ENCODE assay signal across 24 mouse cellular contexts in genomic region chr7:101858362-101858761, GRCm38 (mm10). TPM values are rescaled to one million over a fixed set of nuclear protein-coding genes. Genes with fewer than 3 reads are reported as not detected.
DNase-seq lines count a peak whose midpoint lies in the region; TF ChIP-seq lines count a peak whose summit lies in the region.
"Had no signal": no experiment of that assay in that cellular context is flagged by ENCODE, and none has a peak within 500 bp of the region (broad histone marks: within the 10 kb centered on the region; RNA-seq: fewer than 3 reads in every experiment).

No protein-coding gene starts in this region.

- TF ChIP-seq CTCF in MEL (IDR thresholded peaks at IDR 0.05 in 2 of 3, conservative IDR thresholded peaks at IDR 0.05 in 1 of 3; ENCODE audit: control insufficient read depth in 1 of 3, insufficient read depth in 1 of 3, low read depth in 2 of 3, low read length in 3 of 3, poor library complexity in 1 of 3, severe bottlenecking in 1 of 3): 0 out of 6 replicates have a peak, but pooled peaks of 1 of the 3 experiments have one; percentile 3

- TF ChIP-seq EP300 in MEL (IDR thresholded peaks at IDR 0.05; ENCODE audit: low read depth in 1 of 2, low read length in 2 of 2): no peak

- peaks cover 0 to 7% of the 10 kb centered on the region in 2 experiments; a peak in 2 of 4 replicates for H3K4me1 ChIP-seq in MEL (ENCODE audit: control insufficient read depth in 1 of 2, insufficient read depth in 2 of 2, low read length in 2 of 2)
- H3K4me1 ChIP-seq in forebrain, embryonic 10.5 days: no peaks in the 10 kb centered on the region
- H3K4me1 ChIP-seq: forebrain, embryonic 12.5 days; heart, embryonic 13.5 days; hindbrain, embryonic 15.5 days had no signal

- H3K27me3 ChIP-seq in MEL (ENCODE audit: control insufficient read depth in 1 of 2, insufficient read depth in 2 of 2, low read length in 2 of 2) (no peaks in the 10 kb centered on the region), myocyte (ENCODE audit: control insufficient read depth, insufficient read depth, insufficient read length) (no peaks in the 10 kb centered on the region)
- H3K27me3 ChIP-seq in forebrain, embryonic 10.5 days (ENCODE audit: poor library complexity, severe bottlenecking): no peaks in the 10 kb centered on the region
- H3K27me3 ChIP-seq: forebrain, embryonic 12.5 days; heart, embryonic 13.5 days; hindbrain, embryonic 15.5 days; Patski had no signal

- H3K79me2 ChIP-seq in MEL (ENCODE audit: control insufficient read depth, insufficient read depth, low read length, poor library complexity): no peaks in the 10 kb centered on the region
- H3K79me2 ChIP-seq in myocyte (ENCODE audit: control insufficient read depth, insufficient read depth): no peaks in the 10 kb centered on the region

- H3K4me3 ChIP-seq in MEL (ENCODE audit: control insufficient read depth in 1 of 2, insufficient read depth in 1 of 2, low read depth in 2 of 2, low read length in 2 of 2) (peak overlapping the region in 1 of 2 experiments; percentile 10; a peak in 2 of 4 replicates), myocyte (no peak overlapping the region)
- H3K4me3 ChIP-seq in forebrain, embryonic 10.5 days: no peak overlapping the region
- H3K4me3 ChIP-seq: forebrain, embryonic 12.5 days; heart, embryonic 13.5 days; hindbrain, embryonic 15.5 days had no signal

- no peak for TF ChIP-seq RAD21 in MEL (IDR thresholded peaks at IDR 0.05; ENCODE audit: low read depth, low read length)

- DNase-seq in lung, adult 18-20 months: peak; percentile 42 to 43
- DNase-seq in lung, postnatal 14 days: no peak
- peak; percentile 49 for DNase-seq in MEL (ENCODE audit: low read depth, low spot score)
- DNase-seq in lung, postnatal 25 days (ENCODE audit: low spot score): peak; percentile 25
- no peak for DNase-seq in forebrain, embryonic 10.5 days (ENCODE audit: extremely low spot score, low spot score)
- no peak for DNase-seq in adrenal gland, adult 2 months
- no peak for DNase-seq in thymus, postnatal 0 days (ENCODE audit: low spot score)
- DNase-seq: adrenal gland, postnatal 10 days; cerebellum, adult 2 months; cerebellum, postnatal 36 days; left cerebral cortex, postnatal 4 days; liver; liver, postnatal 0 days; right cerebral cortex, adult 18-20 months; thymus, postnatal 14 days had no signal

- H3ac ChIP-seq in myocyte (ENCODE audit: control insufficient read depth, insufficient read length): no peak overlapping the region

- H3K36me3 ChIP-seq in MEL (ENCODE audit: control insufficient read depth in 1 of 2, insufficient read depth in 2 of 2, low read length in 2 of 2): no peaks in the 10 kb centered on the region; a peak in 1 of 4 replicates
- no peaks in the 10 kb centered on the region for H3K36me3 ChIP-seq in myocyte (ENCODE audit: control insufficient read depth, insufficient read depth)
- H3K36me3 ChIP-seq in forebrain, embryonic 10.5 days (replicated peaks): no peaks in the 10 kb centered on the region
- H3K36me3 ChIP-seq: forebrain, embryonic 12.5 days; heart, embryonic 13.5 days; hindbrain, embryonic 15.5 days had no signal

- WGBS in forebrain, embryonic 10.5 days: 87% methylated on average over 9 of the region's 9 CpGs

- H3K4me2 ChIP-seq in myocyte (ENCODE audit: low read depth): peak overlapping the region; percentile 32
- H3K4me2 ChIP-seq: forebrain, embryonic 12.5 days; heart, embryonic 13.5 days; hindbrain, embryonic 15.5 days had no signal

- H3K27ac ChIP-seq in MEL (ENCODE audit: control insufficient read depth, low read depth, low read length): no peak overlapping the region
- H3K27ac ChIP-seq in forebrain, embryonic 10.5 days: no peak overlapping the region
- H3K27ac ChIP-seq: forebrain, embryonic 12.5 days; heart, embryonic 13.5 days; hindbrain, embryonic 15.5 days had no signal

- peak overlapping the region; percentile 27; the same call in 1 of the 2 replicates for H3K9ac ChIP-seq in MEL (ENCODE audit: control insufficient read depth, low read depth, low read length, poor library complexity, severe bottlenecking)
- H3K9ac ChIP-seq: forebrain, embryonic 12.5 days; heart, embryonic 13.5 days; hindbrain, embryonic 15.5 days; liver, postnatal 0 days had no signal

- TF ChIP-seq POLR2A in MEL (IDR thresholded peaks at IDR 0.05; ENCODE audit: control insufficient read depth in 1 of 2, insufficient read depth in 1 of 2, low read depth in 1 of 2, low read length in 2 of 2, poor library complexity in 1 of 2) (no peak), myocyte (IDR thresholded peaks at IDR 0.05; ENCODE audit: insufficient read length, low read depth) (no peak)

- no peaks in the 10 kb centered on the region for H3K9me3 ChIP-seq in MEL (replicated peaks; ENCODE audit: insufficient read depth, low read length)
- no peaks in the 10 kb centered on the region for H3K9me3 ChIP-seq in forebrain, embryonic 10.5 days
- H3K9me3 ChIP-seq: forebrain, embryonic 12.5 days; heart, embryonic 13.5 days; hindbrain, embryonic 15.5 days had no signal

TF ChIP-seq in MEL, 35 proteins besides CTCF, POLR2A, EP300 and RAD21:
- TF ChIP-seq MEF2A (IDR thresholded peaks at IDR 0.05; ENCODE audit: extremely low read depth, insufficient replicate concordance, low read depth, low read length, poor library complexity, severe bottlenecking) (no peak), GABPA (IDR thresholded peaks at IDR 0.05; ENCODE audit: low read depth, low read length) (no peak), UBTF (IDR thresholded peaks at IDR 0.05; ENCODE audit: borderline replicate concordance, insufficient read depth, low read depth, low read length) (no peak), ZMIZ1 (IDR thresholded peaks at IDR 0.05; ENCODE audit: low read depth, low read length) (no peak)

TF ChIP-seq in myocyte, 11 proteins besides CTCF, POLR2A, EP300 and RAD21 (continues in another document):
- TF ChIP-seq TCF3 (IDR thresholded peaks at IDR 0.05; ENCODE audit: insufficient read length, low read depth): no peak
- no peak for TF ChIP-seq USF1 (IDR thresholded peaks at IDR 0.05; ENCODE audit: low read depth)
- TF ChIP-seq MYOG (IDR thresholded peaks at IDR 0.05; ENCODE audit: control insufficient read depth in 1 of 3, insufficient read depth in 1 of 3, insufficient read length in 2 of 3, low read depth in 2 of 3): no peak
- no peak for TF ChIP-seq MAX (IDR thresholded peaks at IDR 0.05; ENCODE audit: low read depth)
- no peak for TF ChIP-seq POLR2AphosphoS2 (IDR thresholded peaks at IDR 0.05; ENCODE audit: insufficient read length, low read depth)
- no peak for TF ChIP-seq TCF12 (IDR thresholded peaks at IDR 0.05; ENCODE audit: insufficient read depth, poor library complexity, severe bottlenecking)
- no peak for TF ChIP-seq REST (IDR thresholded peaks at IDR 0.05; ENCODE audit: insufficient read depth, insufficient read length)
- TF ChIP-seq CEBPB (IDR thresholded peaks at IDR 0.05; ENCODE audit: insufficient read depth, poor library complexity, severe bottlenecking): no peak

RNA-seq across cellular contexts. Expression of gene Folr2, which starts 1.4 kb away (rescaled TPM):
- total RNA-seq in MEL (2012; rRNA removed): not detected in 2 replicates
- polyA plus RNA-seq in MEL (2012; ENCODE audit: insufficient read depth in 1 of 2, insufficient read length in 2 of 2, low read depth in 1 of 2, low replicate concordance in 2 of 2, missing spikeins in 1 of 2): not detected
- polyA plus RNA-seq in myocyte (2012; fragmentation: generic; extraction: Trizol): not detected
- 0.47 and 0.68 TPM in 2 replicates for polyA plus RNA-seq in forebrain, embryonic 10.5 days (2016; fragmentation: Nextera tagmentation; extraction: Ambion mirVana)
- 1 to 10 TPM; 3.2 to 4.5 TPM for total RNA-seq in adrenal gland, adult 2 months (2021)
- 3.9 and 5.0 TPM in 2 replicates for polyA plus RNA-seq in adrenal gland, adult 2 months (2012; rRNA removed)
- 3.6 and 3.8 TPM in 2 replicates for polyA plus RNA-seq in thymus, postnatal 0 days (2015; fragmentation: Nextera tagmentation; extraction: Ambion mirVana)
- polyA plus RNA-seq: Patski had no signal

RNA-seq across cellular contexts. Expression of gene Anapc15, which starts 5.2 kb away (rescaled TPM):
- 68.7 and 73.3 TPM in 2 replicates for total RNA-seq in MEL (2012; rRNA removed)
- polyA plus RNA-seq in MEL (2012; ENCODE audit: insufficient read depth in 1 of 2, insufficient read length in 2 of 2, low read depth in 1 of 2, low replicate concordance in 2 of 2, missing spikeins in 1 of 2) (100 to 1,000 TPM in 1 of 2 experiments, not detected in 1; 103 TPM), myocyte (2012; fragmentation: generic; extraction: Trizol) (35.1 TPM)
- polyA plus RNA-seq in forebrain, embryonic 10.5 days (2016; fragmentation: Nextera tagmentation; extraction: Ambion mirVana): 122 and 127 TPM in 2 replicates
- 10 to 100 TPM; 34.2 to 35.7 TPM for total RNA-seq in adrenal gland, adult 2 months (2021)
- 32.3 and 39.9 TPM in 2 replicates for polyA plus RNA-seq in adrenal gland, adult 2 months (2012; rRNA removed)
- polyA plus RNA-seq in thymus, postnatal 0 days (2015; fragmentation: Nextera tagmentation; extraction: Ambion mirVana): 100 and 102 TPM in 2 replicates

RNA-seq across cellular contexts. Expression of gene Folr1, which starts 12.2 kb away (rescaled TPM):
- total RNA-seq in MEL (2012; rRNA removed): 0.12 TPM in 1 of 2 replicates, not detected in the other
- polyA plus RNA-seq in MEL (2012; ENCODE audit: insufficient read depth in 1 of 2, insufficient read length in 2 of 2, low read depth in 1 of 2, low replicate concordance in 2 of 2, missing spikeins in 1 of 2): under 1 TPM in 1 of 2 experiments, not detected in 1; 0.07 TPM
- 2.2 TPM for polyA plus RNA-seq in myocyte (2012; fragmentation: generic; extraction: Trizol)
- 11.9 and 13.1 TPM in 2 replicates for polyA plus RNA-seq in forebrain, embryonic 10.5 days (2016; fragmentation: Nextera tagmentation; extraction: Ambion mirVana)
- total RNA-seq in adrenal gland, adult 2 months (2021): 10 to 100 TPM in 1 of 2 experiments, under 1 TPM in 1; 0.86 to 22.0 TPM
- 1.3 and 2.6 TPM in 2 replicates for polyA plus RNA-seq in adrenal gland, adult 2 months (2012; rRNA removed)
- 0.18 and 0.54 TPM in 2 replicates for polyA plus RNA-seq in thymus, postnatal 0 days (2015; fragmentation: Nextera tagmentation; extraction: Ambion mirVana)
- total RNA-seq: heart, adult 18-20 months; left cerebral cortex, adult 18-20 months had no signal

RNA-seq across cellular contexts. Expression of gene Inppl1, which starts 20.3 kb away (rescaled TPM):
- 9.5 and 11.7 TPM in 2 replicates for total RNA-seq in MEL (2012; rRNA removed)
- 10 to 100 TPM in 1 of 2 experiments, not detected in 1; 31.3 TPM for polyA plus RNA-seq in MEL (2012; ENCODE audit: insufficient read depth in 1 of 2, insufficient read length in 2 of 2, low read depth in 1 of 2, low replicate concordance in 2 of 2, missing spikeins in 1 of 2)
- 241 TPM for polyA plus RNA-seq in myocyte (2012; fragmentation: generic; extraction: Trizol)
- polyA plus RNA-seq in forebrain, embryonic 10.5 days (2016; fragmentation: Nextera tagmentation; extraction: Ambion mirVana): 45.8 and 46.2 TPM in 2 replicates
- 10 to 100 TPM; 81.2 to 90.1 TPM for total RNA-seq in adrenal gland, adult 2 months (2021)
- 139 and 142 TPM in 2 replicates for polyA plus RNA-seq in adrenal gland, adult 2 months (2012; rRNA removed)
- 2.1 and 5.6 TPM in 2 replicates for polyA plus RNA-seq in thymus, postnatal 0 days (2015; fragmentation: Nextera tagmentation; extraction: Ambion mirVana)

RNA-seq across cellular contexts. Expression of gene Phox2a, which starts 40.2 kb away (rescaled TPM):
- not detected in 2 replicates for total RNA-seq in MEL (2012; rRNA removed)
- polyA plus RNA-seq in MEL (2012; ENCODE audit: insufficient read depth in 1 of 2, insufficient read length in 2 of 2, low read depth in 1 of 2, low replicate concordance in 2 of 2, missing spikeins in 1 of 2): not detected
- polyA plus RNA-seq in myocyte (2012; fragmentation: generic; extraction: Trizol): 0.02 TPM
- not detected in 2 replicates for polyA plus RNA-seq in forebrain, embryonic 10.5 days (2016; fragmentation: Nextera tagmentation; extraction: Ambion mirVana)
- total RNA-seq in adrenal gland, adult 2 months (2021): 10 to 100 TPM; 15.6 to 45.9 TPM
- polyA plus RNA-seq in adrenal gland, adult 2 months (2012; rRNA removed): 40.1 and 48.0 TPM in 2 replicates
- polyA plus RNA-seq in thymus, postnatal 0 days (2015; fragmentation: Nextera tagmentation; extraction: Ambion mirVana): not detected in 2 replicates
- total RNA-seq: gastrocnemius, adult 8-10 months; left cerebral cortex, postnatal 4 days had no signal
- polyA plus RNA-seq: forebrain, embryonic 12.5 days; kidney, embryonic 14.5 days; liver, postnatal 0 days; Patski had no signal

Comparison
In these comparisons a context has a peak if more than half of its experiments do, and no peak if none do; other contexts are left out.
1. DNase-seq: peak in lung, adult 18-20 months (2 of 2), MEL (single experiment) and lung, postnatal 25 days (single experiment); none in lung, postnatal 14 days (single experiment), forebrain, embryonic 10.5 days (single experiment), adrenal gland, adult 2 months (single experiment) and thymus, postnatal 0 days (single experiment).